Mouse (Mus musculus) liver, embryonic 16.5 days (tissue): Measurements from ENCODE around the gene Plin2. TPM values are rescaled to one million over a fixed set of nuclear protein-coding genes. Genes with fewer than 3 reads are reported as not detected.
A peak's percentile ranks its signal among the peaks of the same experiment; 100 is the strongest.

ENCODE experiments used
- ATAC-seq: fragments of 200-750 bp; cut with Nextera tagmentation; 2 replicates; pipeline ENCODE4 v1.8.0; 2017; ENCODE audit warnings: low read depth, mild to moderate bottlenecking, moderate number of reproducible peaks, moderate library complexity
- H3K27ac ChIP-seq: fragments of 300-500 bp; sonication (generic); 2 replicates; pipeline ENCODE4 v1.5.1; 2014; ENCODE audit warnings: mild to moderate bottlenecking, low read length
- H3K27me3 ChIP-seq: fragments of 300-500 bp; sonication (generic); 2 replicates; pipeline ENCODE4 v1.6.1; 2014; ENCODE audit warnings: low read depth, low read length, mixed read lengths; ENCODE audit not compliant: control insufficient read depth, insufficient read depth
- H3K36me3 ChIP-seq: fragments of 300-500 bp; sonication (generic); 2 replicates; pipeline ENCODE4 v1.6.1; 2014; ENCODE audit warnings: mild to moderate bottlenecking; ENCODE audit not compliant: control insufficient read depth, insufficient read depth
- H3K4me1 ChIP-seq: fragments of 300-500 bp; sonication (generic); 2 replicates; pipeline ENCODE4 v1.6.1; 2014; ENCODE audit warnings: low read depth, low read length, mixed read lengths; ENCODE audit not compliant: control insufficient read depth
- H3K4me2 ChIP-seq: fragments of 300-500 bp; sonication (generic); 2 replicates; pipeline ENCODE4 v1.6.1; 2014; ENCODE audit warnings: low read depth, low read length, mixed read lengths
- H3K4me3 ChIP-seq: fragments of 300-500 bp; sonication (generic); 2 replicates; pipeline ENCODE4 v1.5.1; 2014; ENCODE audit warnings: low read depth, mild to moderate bottlenecking, low read length
- H3K9ac ChIP-seq: fragments of 300-500 bp; sonication (generic); 2 replicates; pipeline ENCODE4 v1.6.1; 2014; ENCODE audit warnings: low read depth, low read length
- H3K9me3 ChIP-seq: fragments of 300-500 bp; sonication (generic); replicated peaks from 2 replicates; pipeline ENCODE4 v1.6.1; 2016; ENCODE audit warnings: low read length; ENCODE audit not compliant: control insufficient read depth
- WGBS: fragments of 180-500 bp; shearing (Covaris S2); extraction: QIAGEN DNeasy Blood & Tissue Kit; methylation state at CpG from one replicate; pipeline ENCODE4 v1.1.7; 2014; ENCODE audit not compliant: insufficient replicate concordance; 5-methylcytosine and 5-hydroxymethylcytosine counted together
- polyA plus RNA-seq: library from polyadenylated mRNA; unstranded; fragments of >200 nt; fragmentation: Nextera tagmentation; extraction: Ambion mirVana; gene quantifications from 2 replicates; pipeline ENCODE4 v1.2.1, GENCODE M21; 2015

Plin2 gene
- polyA plus RNA-seq, result 155 and 157 TPM in 2 replicates

- Histone ChIP-seq H3K4me2 (peak within 1 kb of the TSS; percentile 78), H3K4me1 (peaks cover 73% of the 10 kb centered on the region), H3K4me3 (peak within 1 kb of the TSS; percentile 86), H3K36me3 (peaks cover 9% of the 10 kb centered on the region), H3K9me3 (no peaks in the 10 kb centered on the region), H3K9ac (peak within 1 kb of the TSS; percentile 95), H3K27ac (peak within 1 kb of the TSS; percentile 93), H3K27me3 (no peaks in the 10 kb centered on the region)
- 0% methylated on average over 18 of the region's 18 CpGs for WGBS
- ATAC-seq, result peak; percentile 84
Measured at GRCm38 (mm10) chr4:86669780-86670201, at the start of gene Plin2. Gene Plin2 (minus strand): TSS chr4:86670060.

DNA sequence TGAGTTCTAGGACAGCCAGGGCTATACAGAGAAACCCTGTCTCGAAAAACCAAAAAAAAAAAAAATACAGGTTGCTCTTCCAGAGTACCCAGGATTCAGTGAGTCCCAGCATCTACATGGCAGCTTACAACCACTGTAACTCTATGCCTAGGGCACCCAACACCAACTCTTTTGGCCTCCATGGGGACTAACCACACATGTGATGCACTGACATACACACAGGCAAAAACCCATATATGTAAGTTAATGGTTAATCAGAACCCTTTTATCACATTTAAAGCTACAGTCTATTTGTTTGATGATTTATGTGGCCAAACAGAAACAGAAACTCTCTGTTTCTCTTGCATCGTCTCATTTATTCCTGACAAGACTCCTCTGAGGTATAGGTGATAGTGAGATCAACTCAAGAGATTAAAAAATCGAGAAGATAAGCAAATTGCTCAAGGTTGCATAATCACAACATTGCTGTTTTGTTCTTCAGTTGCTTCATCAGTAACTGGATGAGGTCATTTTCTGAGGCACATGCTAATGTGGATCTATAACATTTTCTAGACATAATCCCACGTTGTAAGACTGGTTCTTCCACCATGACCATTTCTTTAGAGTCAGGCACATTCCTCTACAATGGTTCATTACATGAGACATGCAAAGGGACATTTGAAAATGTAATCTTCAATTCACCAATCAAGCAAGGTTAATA lies 49.2 kb upstream of the Plin2 start:
- H3K4me2 ChIP-seq, result no peak overlapping the region
- no peaks in the 10 kb centered on the region for H3K4me1 ChIP-seq
- no peak for ATAC-seq
- no peaks in the 10 kb centered on the region for H3K9me3 ChIP-seq
- no peak overlapping the region for H3K4me3 ChIP-seq
- WGBS, result 43% methylated on average over 4 of the region's 4 CpGs
- H3K27ac ChIP-seq, result no peak overlapping the region
- no peaks in the 10 kb centered on the region for H3K27me3 ChIP-seq
- H3K36me3 ChIP-seq, result no peaks in the 10 kb centered on the region
- no peak overlapping the region for H3K9ac ChIP-seq

- no peaks in the 10 kb centered on the region for H3K4me1 ChIP-seq
- H3K36me3 ChIP-seq, result no peaks in the 10 kb centered on the region
- H3K9me3 ChIP-seq, result no peaks in the 10 kb centered on the region
- no peak overlapping the region for H3K27ac ChIP-seq
- 72% methylated on average over 1 of the region's 1 CpGs for WGBS
- H3K4me3 ChIP-seq, result no peak overlapping the region
- H3K27me3 ChIP-seq, result no peaks in the 10 kb centered on the region
- no peak overlapping the region for H3K9ac ChIP-seq
- H3K4me2 ChIP-seq, result no peak overlapping the region
- ATAC-seq, result no peak
Measured at GRCm38 (mm10) chr4:86717176-86717575, 47.3 kb upstream of the Plin2 start.

DNA sequence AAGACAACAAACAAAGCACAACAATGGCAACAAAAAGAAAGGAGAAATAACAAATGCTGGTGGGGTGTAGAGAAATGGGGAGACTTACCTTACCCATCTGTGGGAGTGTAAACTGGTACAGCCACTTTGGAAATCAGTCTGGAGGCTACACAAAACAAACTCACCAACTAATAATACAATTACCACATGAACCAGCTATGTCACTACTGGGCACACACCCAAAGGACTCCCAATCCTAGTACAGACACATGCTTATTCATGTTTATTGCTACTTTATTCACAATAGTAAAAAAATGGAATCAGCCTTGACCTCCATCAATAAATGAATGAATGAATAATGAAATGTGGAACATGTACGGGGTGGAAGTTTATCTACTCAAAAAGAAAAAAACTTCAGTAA lies 45.5 kb upstream of the Plin2 start:
- WGBS, result 55% methylated on average over 1 of the region's 1 CpGs
- H3K4me2 ChIP-seq, result no peak overlapping the region

GRCm38 (mm10) chr4:86713518-86713917 lies 43.7 kb upstream of the Plin2 start:
- 47% methylated on average over 2 of the region's 2 CpGs for WGBS
- Histone ChIP-seq H3K4me1 (no peaks in the 10 kb centered on the region), H3K27ac (no peak overlapping the region), H3K27me3 (no peaks in the 10 kb centered on the region), H3K36me3 (no peaks in the 10 kb centered on the region), H3K4me2 (no peak overlapping the region), H3K4me3 (no peak overlapping the region), H3K9me3 (no peaks in the 10 kb centered on the region), H3K9ac (no peak overlapping the region)
- ATAC-seq, result no peak

More for the DNA sequence above, 45.5 kb upstream of the Plin2 start:
- no peaks in the 10 kb centered on the region for H3K9me3 ChIP-seq
- no peak overlapping the region for H3K27ac ChIP-seq
- H3K4me3 ChIP-seq, result no peak overlapping the region
- no peaks in the 10 kb centered on the region for H3K36me3 ChIP-seq
- H3K9ac ChIP-seq, result no peak overlapping the region
- no peaks in the 10 kb centered on the region for H3K4me1 ChIP-seq
- no peaks in the 10 kb centered on the region for H3K27me3 ChIP-seq
- no peak for ATAC-seq

GRCm38 (mm10) chr4:86712751-86713195 lies 42.9 kb upstream of the Plin2 start:
- Histone ChIP-seq H3K4me2 (no peak overlapping the region), H3K4me3 (no peak overlapping the region), H3K36me3 (no peaks in the 10 kb centered on the region), H3K4me1 (no peaks in the 10 kb centered on the region), H3K27me3 (no peaks in the 10 kb centered on the region), H3K9ac (no peak overlapping the region), H3K27ac (no peak overlapping the region), H3K9me3 (no peaks in the 10 kb centered on the region)
- WGBS, result 77% methylated on average over 12 of the region's 12 CpGs
- ATAC-seq, result no peak

- Histone ChIP-seq H3K4me2 (no peak overlapping the region), H3K27ac (no peak overlapping the region), H3K4me1 (no peaks in the 10 kb centered on the region), H3K36me3 (no peaks in the 10 kb centered on the region), H3K9me3 (no peaks in the 10 kb centered on the region), H3K27me3 (no peaks in the 10 kb centered on the region), H3K9ac (no peak overlapping the region), H3K4me3 (no peak overlapping the region)
- WGBS, result 43% methylated on average over 4 of the region's 4 CpGs
- no peak for ATAC-seq
Measured at GRCm38 (mm10) chr4:86710666-86711215, 40.9 kb upstream of the Plin2 start.

GRCm38 (mm10) chr4:86710034-86710650 lies 40.3 kb upstream of the Plin2 start:
- H3K4me3 ChIP-seq, result no peak overlapping the region
- no peak overlapping the region for H3K4me2 ChIP-seq
- 63% methylated on average over 6 of the region's 6 CpGs for WGBS
- no peaks in the 10 kb centered on the region for H3K9me3 ChIP-seq
- no peak overlapping the region for H3K27ac ChIP-seq
- H3K36me3 ChIP-seq, result no peaks in the 10 kb centered on the region
- no peak for ATAC-seq
- no peak overlapping the region for H3K9ac ChIP-seq
- no peaks in the 10 kb centered on the region for H3K27me3 ChIP-seq
- no peaks in the 10 kb centered on the region for H3K4me1 ChIP-seq

- H3K4me2 ChIP-seq, result no peak overlapping the region
- H3K36me3 ChIP-seq, result no peaks in the 10 kb centered on the region
- H3K27ac ChIP-seq, result no peak overlapping the region
- ATAC-seq, result no peak
- no peak overlapping the region for H3K4me3 ChIP-seq
- WGBS, result 46% methylated on average over 1 of the region's 1 CpGs
- H3K27me3 ChIP-seq, result no peaks in the 10 kb centered on the region
- H3K9ac ChIP-seq, result no peak overlapping the region
- H3K4me1 ChIP-seq, result no peaks in the 10 kb centered on the region
- no peaks in the 10 kb centered on the region for H3K9me3 ChIP-seq
Measured at GRCm38 (mm10) chr4:86708801-86709200, 38.9 kb upstream of the Plin2 start.
